Mouse (Mus musculus): ENCODE results near the gene Rps5. TPM values are rescaled to one million over a fixed set of nuclear protein-coding genes. Genes with fewer than 3 reads are reported as not detected.
A peak's percentile ranks its signal among the peaks of the same experiment; 100 is the strongest.
"Not testable (repeated sequence)": the region's sequence is repeated elsewhere in the genome, so short reads cannot be mapped to it uniquely, and the experiment has no call there.

Gene Rps5
- polyA plus RNA-seq, 1 experiment from 2014 or later: 1,082 TPM

DNA sequence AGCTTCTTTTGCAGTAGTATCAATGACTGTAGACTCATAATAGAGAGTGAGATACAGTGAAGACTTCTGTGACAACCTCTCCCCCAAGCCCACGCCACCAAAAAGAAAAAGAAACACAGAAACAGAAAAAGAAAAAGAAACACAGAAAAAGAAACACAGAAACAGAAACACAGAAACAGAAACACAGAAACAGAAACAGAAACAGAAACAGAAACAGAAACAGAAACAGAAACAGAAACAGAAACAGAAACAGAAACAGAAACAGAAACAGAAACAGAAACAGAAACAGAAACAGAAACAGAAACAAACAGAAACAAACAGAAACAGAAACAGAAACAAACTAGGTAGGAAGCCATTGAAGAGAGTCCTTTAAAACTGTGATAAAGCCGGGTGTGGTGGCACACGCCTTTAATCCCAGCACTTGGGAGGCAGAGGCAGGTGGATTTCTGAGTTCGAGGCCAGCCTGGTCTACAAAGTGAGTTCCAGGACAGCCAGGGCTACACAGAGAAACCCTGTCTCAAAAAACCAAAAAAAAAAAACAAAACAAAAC lies 15.2 kb downstream of the Rps5 start:
- not testable (repeated sequence) for H3K4me3 ChIP-seq; H3K4me1 ChIP-seq; DNase-seq (ENCODE audit: low spot score); H3K27ac ChIP-seq; H3K9me3 ChIP-seq (replicated peaks); H3K27me3 ChIP-seq (ENCODE audit: low read depth, poor library complexity, severe bottlenecking); H3K36me3 ChIP-seq
- WGBS: 89% methylated on average over 4 of the region's 4 CpGs

- Histone ChIP-seq H3K27me3 (ENCODE audit: low read depth, poor library complexity, severe bottlenecking) (no peaks in the 10 kb centered on the region), H3K4me1 (no peaks in the 10 kb centered on the region), H3K9me3 (replicated peaks) (no peaks in the 10 kb centered on the region), H3K27ac (no peak overlapping the region), H3K36me3 (no peaks in the 10 kb centered on the region), H3K4me3 (no peak overlapping the region)
- DNase-seq (ENCODE audit: low spot score): no peak
- WGBS: 86% methylated on average over 4 of the region's 4 CpGs
Observed at GRCm38 (mm10) chr7:12940599-12940998, 18.5 kb downstream of the Rps5 start.

- H3K27ac ChIP-seq: no peak overlapping the region
- H3K4me3 ChIP-seq: no peak overlapping the region
- no peaks in the 10 kb centered on the region for H3K36me3 ChIP-seq
- H3K9me3 ChIP-seq (replicated peaks): no peaks in the 10 kb centered on the region
- no peaks in the 10 kb centered on the region for H3K4me1 ChIP-seq
- no peaks in the 10 kb centered on the region for H3K27me3 ChIP-seq (ENCODE audit: low read depth, poor library complexity, severe bottlenecking)
- no peak for DNase-seq (ENCODE audit: low spot score)
Observed at GRCm38 (mm10) chr7:12943488-12943887, 21.4 kb downstream of the Rps5 start.

GRCm38 (mm10) chr7:12949032-12949871 lies 27.2 kb downstream of the Rps5 start:
- Histone ChIP-seq H3K27me3 (ENCODE audit: low read depth, poor library complexity, severe bottlenecking) (no peaks in the 10 kb centered on the region), H3K4me3 (peak overlapping the region; percentile 58), H3K36me3 (no peaks in the 10 kb centered on the region), H3K27ac (peak overlapping the region; percentile 93), H3K9me3 (replicated peaks) (no peaks in the 10 kb centered on the region), H3K4me1 (peaks cover 13% of the 10 kb centered on the region)
- WGBS: 11% methylated on average over 35 of the region's 35 CpGs
- DNase-seq (ENCODE audit: low spot score): peak; percentile 91

DNA sequence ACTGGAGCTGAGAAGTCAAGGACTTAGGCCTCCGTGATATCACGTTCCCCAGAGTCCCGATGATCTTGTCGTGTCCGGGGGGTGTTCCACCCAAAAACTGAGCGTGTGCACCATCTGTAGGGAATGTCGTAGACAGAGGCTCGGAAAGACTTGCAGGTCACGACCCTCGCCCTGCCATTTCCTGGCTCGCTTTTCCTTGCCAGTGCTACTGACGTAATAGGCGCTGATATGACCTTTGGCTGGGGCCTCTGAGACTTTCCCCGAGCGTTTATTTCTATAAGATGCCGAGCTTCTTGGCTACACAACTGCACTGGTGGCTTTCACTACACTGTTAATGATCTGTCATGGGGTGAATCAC lies 27.8 kb downstream of the Rps5 start:
- no peak for DNase-seq (ENCODE audit: low spot score)
- Histone ChIP-seq H3K9me3 (replicated peaks) (no peaks in the 10 kb centered on the region), H3K4me3 (peak overlapping the region; percentile 58), H3K4me1 (peaks cover 13% of the 10 kb centered on the region), H3K27ac (peak overlapping the region; percentile 93), H3K27me3 (ENCODE audit: low read depth, poor library complexity, severe bottlenecking) (no peaks in the 10 kb centered on the region), H3K36me3 (no peaks in the 10 kb centered on the region)
- WGBS: 4% methylated on average over 16 of the region's 16 CpGs

GRCm38 (mm10) chr7:12954896-12955295 lies 32.8 kb downstream of the Rps5 start:
- no peaks in the 10 kb centered on the region for H3K27me3 ChIP-seq (ENCODE audit: low read depth, poor library complexity, severe bottlenecking)

GRCm38 (mm10) chr7:12957511-12957910 lies 35.4 kb downstream of the Rps5 start:
- Histone ChIP-seq H3K27ac (no peak overlapping the region), H3K4me3 (no peak overlapping the region), H3K9me3 (replicated peaks) (no peaks in the 10 kb centered on the region), H3K27me3 (ENCODE audit: low read depth, poor library complexity, severe bottlenecking) (no peaks in the 10 kb centered on the region), H3K4me1 (peaks cover 2% of the 10 kb centered on the region; the same call in 1 of the 2 replicates), H3K36me3 (no peaks in the 10 kb centered on the region)
- 80% methylated on average over 5 of the region's 5 CpGs for WGBS
- no peak for DNase-seq (ENCODE audit: low spot score)

More at GRCm38 (mm10) chr7:12954896-12955295, 32.8 kb downstream of the Rps5 start:
- WGBS: 57% methylated on average over 3 of the region's 3 CpGs
- Histone ChIP-seq H3K4me1 (peaks cover 10% of the 10 kb centered on the region), H3K27ac (no peak overlapping the region), H3K4me3 (no peak overlapping the region), H3K36me3 (no peaks in the 10 kb centered on the region), H3K9me3 (replicated peaks) (no peaks in the 10 kb centered on the region)
- no peak for DNase-seq (ENCODE audit: low spot score)

DNA sequence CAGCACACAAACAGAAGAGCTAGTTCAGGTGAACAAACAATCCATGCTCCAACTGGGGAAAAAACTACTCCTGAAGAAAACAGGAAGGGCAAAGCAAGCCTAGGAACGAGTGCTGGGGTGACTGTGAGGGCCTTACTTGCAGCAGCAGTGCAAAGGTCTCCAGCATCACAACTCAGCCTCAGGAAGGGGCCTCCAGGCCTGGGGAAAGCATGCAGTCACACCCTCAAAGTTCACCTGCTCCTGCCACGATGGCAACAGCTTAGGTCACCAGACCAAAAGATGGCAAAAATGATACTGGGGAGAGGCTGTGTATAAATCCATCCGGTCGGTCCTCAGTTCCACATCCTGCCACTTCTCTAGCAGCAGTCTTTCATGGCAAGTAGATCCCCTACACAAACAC lies 36.9 kb downstream of the Rps5 start:
- WGBS: 86% methylated on average over 4 of the region's 4 CpGs
- Histone ChIP-seq H3K27ac (no peak overlapping the region), H3K27me3 (ENCODE audit: low read depth, poor library complexity, severe bottlenecking) (no peaks in the 10 kb centered on the region), H3K4me1 (peaks cover 2% of the 10 kb centered on the region; the same call in 1 of the 2 replicates), H3K36me3 (no peaks in the 10 kb centered on the region), H3K4me3 (no peak overlapping the region), H3K9me3 (replicated peaks) (no peaks in the 10 kb centered on the region)
- DNase-seq (ENCODE audit: low spot score): no peak

DNA sequence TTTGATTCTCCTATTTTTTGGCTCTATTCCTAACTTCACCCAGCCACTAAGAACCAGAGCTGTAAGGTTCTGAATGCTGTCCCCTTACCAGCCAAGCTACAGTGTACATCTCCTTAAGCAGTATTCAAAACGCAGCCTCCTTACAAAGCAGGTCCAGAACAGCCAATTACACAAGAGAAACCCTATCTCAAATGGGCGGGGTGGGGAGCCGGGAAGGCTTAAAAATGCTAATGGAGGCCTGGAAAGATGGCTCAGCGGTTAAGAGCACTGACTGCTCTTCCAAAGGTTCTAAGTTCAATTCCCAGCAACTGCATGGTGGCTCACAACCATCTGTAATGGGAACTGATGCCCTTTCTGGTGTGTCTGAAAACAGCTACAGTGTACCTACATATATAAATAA lies 37.6 kb downstream of the Rps5 start:
- H3K36me3 ChIP-seq: no peaks in the 10 kb centered on the region
- no peak for DNase-seq (ENCODE audit: low spot score)
- H3K27me3 ChIP-seq (ENCODE audit: low read depth, poor library complexity, severe bottlenecking): no peaks in the 10 kb centered on the region
- peaks cover 2% of the 10 kb centered on the region; the same call in 1 of the 2 replicates for H3K4me1 ChIP-seq
- H3K27ac ChIP-seq: no peak overlapping the region
- 30% methylated on average over 4 of the region's 4 CpGs for WGBS
- H3K4me3 ChIP-seq: no peak overlapping the region
- H3K9me3 ChIP-seq (replicated peaks): no peaks in the 10 kb centered on the region

- Histone ChIP-seq H3K9me3 (replicated peaks) (no peaks in the 10 kb centered on the region), H3K4me3 (peak overlapping the region; percentile 52), H3K27me3 (ENCODE audit: low read depth, poor library complexity, severe bottlenecking) (no peaks in the 10 kb centered on the region), H3K4me1 (peaks cover 15% of the 10 kb centered on the region), H3K36me3 (no peaks in the 10 kb centered on the region), H3K27ac (peak overlapping the region; percentile 85)
- WGBS: 6% methylated on average over 29 of the region's 29 CpGs
- DNase-seq (ENCODE audit: low spot score): peak; percentile 66
Observed at GRCm38 (mm10) chr7:12961511-12962141, 39.5 kb downstream of the Rps5 start.

DNA sequence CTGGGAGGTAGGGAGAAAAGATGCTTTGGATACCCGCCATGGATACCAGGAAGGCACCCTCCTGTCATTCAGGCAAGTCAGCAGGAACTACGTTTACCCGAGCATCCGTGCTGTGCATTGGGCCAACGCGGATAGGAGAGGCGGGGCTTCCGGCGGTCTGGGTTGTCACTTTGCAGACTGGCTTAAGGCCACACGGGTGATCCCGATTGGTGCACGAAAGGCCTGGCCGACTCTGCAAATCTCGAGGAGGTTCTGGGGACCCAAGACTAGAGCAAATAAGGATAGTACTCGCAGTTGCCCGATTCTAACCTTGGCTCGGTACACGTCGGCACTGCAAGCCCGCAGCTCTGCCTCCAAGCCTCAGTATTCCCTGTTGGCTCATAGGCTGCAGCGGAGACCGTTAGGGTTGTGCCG lies 43.6 kb downstream of the Rps5 start, which contains the start of gene Zfp324:
Gene Zfp324 (plus strand): TSS at position 161 of the 414 bp plus-strand sequence.
- H3K4me3 ChIP-seq: peak within 1 kb of the TSS; percentile 84
- WGBS: under 1% methylated on average over 23 of the region's 23 CpGs
- H3K36me3 ChIP-seq: peaks cover 22% of the 10 kb centered on the region
- H3K27ac ChIP-seq: peak within 1 kb of the TSS; percentile 92
- no peaks in the 10 kb centered on the region for H3K27me3 ChIP-seq (ENCODE audit: low read depth, poor library complexity, severe bottlenecking)
- DNase-seq (ENCODE audit: low spot score): peak; percentile 85
- H3K9me3 ChIP-seq (replicated peaks): no peaks in the 10 kb centered on the region
- H3K4me1 ChIP-seq: peaks cover 23% of the 10 kb centered on the region

- peak; percentile 76 for DNase-seq (ENCODE audit: low spot score)
- 1% methylated on average over 29 of the region's 29 CpGs for WGBS
- Histone ChIP-seq H3K36me3 (peaks cover 28% of the 10 kb centered on the region), H3K4me1 (peaks cover 22% of the 10 kb centered on the region), H3K27me3 (ENCODE audit: low read depth, poor library complexity, severe bottlenecking) (no peaks in the 10 kb centered on the region), H3K27ac (peak overlapping the region; percentile 92), H3K4me3 (peak overlapping the region; percentile 84), H3K9me3 (replicated peaks) (no peaks in the 10 kb centered on the region)
Observed at GRCm38 (mm10) chr7:12966104-12966845, 44.2 kb downstream of the Rps5 start.
